Mouse (Mus musculus): Measurements from ENCODE around the gene Wapl.

DNA sequence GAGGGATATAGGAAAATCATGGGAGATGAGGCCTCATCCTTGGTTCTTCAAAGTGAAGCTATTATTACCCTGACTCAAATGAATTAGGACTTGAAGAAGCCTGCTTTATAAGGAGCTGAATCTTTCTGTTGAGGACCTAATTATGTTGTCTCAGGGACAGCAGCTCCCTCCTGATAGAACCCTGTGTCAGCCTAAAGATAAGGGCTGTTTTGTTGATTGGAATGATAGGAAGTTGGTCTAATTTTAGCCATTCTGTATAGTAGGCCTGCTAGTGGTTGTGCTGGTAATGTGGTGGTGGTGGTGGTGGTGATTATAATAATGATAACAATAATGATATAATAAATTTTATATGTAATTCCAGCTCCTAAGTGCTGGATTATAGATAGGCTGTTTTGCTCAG is 11.3 kb downstream of the Wapl start:
- TF ChIP-seq ZNF384 (IDR thresholded peaks at IDR 0.05; ENCODE audit: low read depth, low read length): no peak
- TF ChIP-seq CTCF (IDR thresholded peaks at IDR 0.05 in 2 of 3, conservative IDR thresholded peaks at IDR 0.05 in 1 of 3; ENCODE audit: control insufficient read depth in 1 of 3, insufficient read depth in 1 of 3, low read depth in 2 of 3, low read length in 3 of 3, poor library complexity in 1 of 3, severe bottlenecking in 1 of 3): no peak
- 0 out of 4 replicates have a peak, but pooled peaks of 1 of the 2 experiments have one; percentile 5 for TF ChIP-seq POLR2A (IDR thresholded peaks at IDR 0.05; ENCODE audit: control insufficient read depth in 1 of 2, insufficient read depth in 1 of 2, low read depth in 1 of 2, low read length in 2 of 2, poor library complexity in 1 of 2)
- peak; percentile 11 to 47; a peak in 3 of 4 replicates for TF ChIP-seq EP300 (IDR thresholded peaks at IDR 0.05; ENCODE audit: low read depth in 1 of 2, low read length in 2 of 2)
- TF ChIP-seq USF2 (IDR thresholded peaks at IDR 0.05; ENCODE audit: borderline replicate concordance in 1 of 2, insufficient read depth in 1 of 2, low read depth in 1 of 2, low read length in 2 of 2): no peak
- TF ChIP-seq POLR2AphosphoS2 (IDR thresholded peaks at IDR 0.05; ENCODE audit: low read length): no peak
- no peak for TF ChIP-seq ZKSCAN1 (IDR thresholded peaks at IDR 0.05; ENCODE audit: low read depth, low read length)
- TF ChIP-seq RCOR1 (IDR thresholded peaks at IDR 0.05; ENCODE audit: low read depth, low read length): no peak
